Mouse (Mus musculus) heart, embryonic 16.5 days (tissue): ENCODE results near the gene Btla. TPM values are rescaled to one million over a fixed set of nuclear protein-coding genes. Genes with fewer than 3 reads are reported as not detected.

Experiments used
- ATAC-seq: fragments of 200-750 bp; cut with Nextera tagmentation; replicated peaks from 2 replicates; pipeline ENCODE4 v1.8.0; 2017; ENCODE audit warnings: moderate number of reproducible peaks; ENCODE audit not compliant: insufficient read depth, low FRiP score; ENCODE audit errors: extremely low read depth
- H3K27ac ChIP-seq: fragments of 300-500 bp; sonication (generic); 2 replicates; pipeline ENCODE4 v1.5.1; 2014; ENCODE audit warnings: mild to moderate bottlenecking, low read length, control low read depth, moderate library complexity
- H3K27me3 ChIP-seq: fragments of 300-500 bp; sonication (generic); 2 replicates; pipeline ENCODE4 v1.6.1; 2014; ENCODE audit warnings: low read length, mixed read lengths; ENCODE audit not compliant: control insufficient read depth, insufficient read depth
- H3K36me3 ChIP-seq: fragments of 300-500 bp; sonication (generic); 2 replicates; pipeline ENCODE4 v1.6.1; 2014; ENCODE audit not compliant: control insufficient read depth, insufficient read depth
- H3K4me1 ChIP-seq: fragments of 300-500 bp; sonication (generic); 2 replicates; pipeline ENCODE4 v1.6.1; 2014; ENCODE audit warnings: low read length, mixed read lengths; ENCODE audit not compliant: control insufficient read depth, insufficient read depth
- H3K4me2 ChIP-seq: fragments of 300-500 bp; sonication (generic); 2 replicates; pipeline ENCODE4 v1.6.1; 2014; ENCODE audit warnings: low read depth, mild to moderate bottlenecking, control low read depth, low read length
- H3K4me3 ChIP-seq: fragments of 300-500 bp; sonication (generic); 2 replicates; pipeline ENCODE4 v1.5.1; 2014; ENCODE audit warnings: mild to moderate bottlenecking, control low read depth, low read length
- H3K9ac ChIP-seq: fragments of 300-500 bp; sonication (generic); 2 replicates; pipeline ENCODE4 v1.6.1; 2014; ENCODE audit warnings: low read length, control low read depth
- H3K9me3 ChIP-seq: fragments of 300-500 bp; sonication (generic); replicated peaks from 2 replicates; pipeline ENCODE4 v1.6.1; 2016; ENCODE audit warnings: low read length; ENCODE audit not compliant: control insufficient read depth
- WGBS: fragments of 180-500 bp; shearing (Covaris S2); extraction: QIAGEN DNeasy Blood & Tissue Kit; methylation state at CpG from one replicate; pipeline ENCODE4 v1.1.7; 2014; 5-methylcytosine and 5-hydroxymethylcytosine counted together
- polyA plus RNA-seq: library from polyadenylated mRNA; unstranded; fragments of >200 nt; fragmentation: Nextera tagmentation; extraction: Ambion mirVana; gene quantifications from 2 replicates; pipeline ENCODE4 v1.2.1, GENCODE M21; 2015

Gene Btla
- polyA plus RNA-seq, 1 experiment from 2014 or later, result 0.49 TPM

GRCm38 (mm10) chr16:45251773-45252413 is 27.8 kb downstream of the Btla start:
- H3K27me3 ChIP-seq, result no peaks in the 10 kb centered on the region
- no peak overlapping the region for H3K27ac ChIP-seq
- no peak overlapping the region for H3K9ac ChIP-seq
- no peak for ATAC-seq
- H3K9me3 ChIP-seq, result no peaks in the 10 kb centered on the region
- no peaks in the 10 kb centered on the region for H3K36me3 ChIP-seq
- no peak overlapping the region for H3K4me2 ChIP-seq
- WGBS, result 72% methylated on average over 6 of the region's 6 CpGs
- peaks cover under 1% of the 10 kb centered on the region; the same call in 1 of the 2 replicates for H3K4me1 ChIP-seq
- H3K4me3 ChIP-seq, result no peak overlapping the region

- H3K9me3 ChIP-seq, result no peaks in the 10 kb centered on the region
- H3K4me3 ChIP-seq, result no peak overlapping the region
- no peak overlapping the region for H3K9ac ChIP-seq
- ATAC-seq, result no peak
- no peaks in the 10 kb centered on the region for H3K27me3 ChIP-seq
- H3K36me3 ChIP-seq, result no peaks in the 10 kb centered on the region
- peaks cover 2% of the 10 kb centered on the region; the same call in 1 of the 2 replicates for H3K4me1 ChIP-seq
- 79% methylated on average over 7 of the region's 7 CpGs for WGBS
- H3K4me2 ChIP-seq, result no peak overlapping the region
- no peak overlapping the region for H3K27ac ChIP-seq
These were observed 31.2 kb downstream of the Btla start for GRCm38 (mm10) chr16:45255183-45255861.

GRCm38 (mm10) chr16:45256895-45257294 is 32.8 kb downstream of the Btla start:
- H3K4me3 ChIP-seq, result no peak overlapping the region

GRCm38 (mm10) chr16:45257567-45257966 is 33.5 kb downstream of the Btla start:
- WGBS, result 91% methylated on average over 1 of the region's 1 CpGs
- Histone ChIP-seq H3K27ac (no peak overlapping the region), H3K27me3 (no peaks in the 10 kb centered on the region), H3K36me3 (no peaks in the 10 kb centered on the region), H3K4me1 (peaks cover 2% of the 10 kb centered on the region; the same call in 1 of the 2 replicates), H3K9ac (no peak overlapping the region), H3K4me3 (no peak overlapping the region), H3K4me2 (no peak overlapping the region), H3K9me3 (no peaks in the 10 kb centered on the region)
- ATAC-seq, result no peak

More at GRCm38 (mm10) chr16:45256895-45257294, 32.8 kb downstream of the Btla start:
- Histone ChIP-seq H3K4me1 (peaks cover 2% of the 10 kb centered on the region; the same call in 1 of the 2 replicates), H3K27ac (no peak overlapping the region), H3K27me3 (no peaks in the 10 kb centered on the region), H3K36me3 (no peaks in the 10 kb centered on the region), H3K9me3 (no peaks in the 10 kb centered on the region), H3K9ac (no peak overlapping the region), H3K4me2 (no peak overlapping the region)
- 70% methylated on average over 2 of the region's 2 CpGs for WGBS
- no peak for ATAC-seq

GRCm38 (mm10) chr16:45259663-45260062 is 35.5 kb downstream of the Btla start:
- peaks cover 2% of the 10 kb centered on the region; the same call in 1 of the 2 replicates for H3K4me1 ChIP-seq
- H3K27me3 ChIP-seq, result no peaks in the 10 kb centered on the region
- 88% methylated on average over 2 of the region's 2 CpGs for WGBS
- no peaks in the 10 kb centered on the region for H3K9me3 ChIP-seq
- no peak overlapping the region for H3K4me3 ChIP-seq
- no peak for ATAC-seq
- no peak overlapping the region for H3K4me2 ChIP-seq
- no peak overlapping the region for H3K27ac ChIP-seq
- H3K36me3 ChIP-seq, result no peaks in the 10 kb centered on the region
- no peak overlapping the region for H3K9ac ChIP-seq

GRCm38 (mm10) chr16:45261321-45261720 is 37.2 kb downstream of the Btla start:
- no peaks in the 10 kb centered on the region for H3K9me3 ChIP-seq
- 80% methylated on average over 2 of the region's 2 CpGs for WGBS
- no peak overlapping the region for H3K4me3 ChIP-seq
- peaks cover 2% of the 10 kb centered on the region; the same call in 1 of the 2 replicates for H3K4me1 ChIP-seq
- no peak overlapping the region for H3K27ac ChIP-seq
- no peak for ATAC-seq
- H3K36me3 ChIP-seq, result no peaks in the 10 kb centered on the region
- H3K4me2 ChIP-seq, result no peak overlapping the region
- H3K9ac ChIP-seq, result no peak overlapping the region
- no peaks in the 10 kb centered on the region for H3K27me3 ChIP-seq

- H3K9ac ChIP-seq, result no peak overlapping the region
These were observed 37.9 kb downstream of the Btla start for GRCm38 (mm10) chr16:45262051-45262450.

GRCm38 (mm10) chr16:45269886-45270285 is 45.8 kb downstream of the Btla start:
- no peaks in the 10 kb centered on the region for H3K4me1 ChIP-seq
- H3K4me3 ChIP-seq, result no peak overlapping the region
- 68% methylated on average over 2 of the region's 2 CpGs for WGBS
- ATAC-seq, result no peak
- no peak overlapping the region for H3K27ac ChIP-seq
- no peaks in the 10 kb centered on the region for H3K27me3 ChIP-seq
- H3K9me3 ChIP-seq, result no peaks in the 10 kb centered on the region
- no peak overlapping the region for H3K9ac ChIP-seq
- no peak overlapping the region for H3K4me2 ChIP-seq
- no peaks in the 10 kb centered on the region for H3K36me3 ChIP-seq

More at GRCm38 (mm10) chr16:45262051-45262450, 37.9 kb downstream of the Btla start:
- peaks cover under 1% of the 10 kb centered on the region; the same call in 1 of the 2 replicates for H3K4me1 ChIP-seq
- no peak overlapping the region for H3K4me2 ChIP-seq
- no peaks in the 10 kb centered on the region for H3K27me3 ChIP-seq
- H3K4me3 ChIP-seq, result no peak overlapping the region
- no peak for ATAC-seq
- H3K9me3 ChIP-seq, result no peaks in the 10 kb centered on the region
- no peaks in the 10 kb centered on the region for H3K36me3 ChIP-seq
- no peak overlapping the region for H3K27ac ChIP-seq

- H3K9ac ChIP-seq, result no peak overlapping the region
- H3K36me3 ChIP-seq, result no peaks in the 10 kb centered on the region
- no peak overlapping the region for H3K27ac ChIP-seq
- H3K4me3 ChIP-seq, result no peak overlapping the region
- H3K4me2 ChIP-seq, result no peak overlapping the region
- no peaks in the 10 kb centered on the region for H3K27me3 ChIP-seq
- no peaks in the 10 kb centered on the region for H3K9me3 ChIP-seq
- no peak for ATAC-seq
- WGBS, result 76% methylated on average over 1 of the region's 1 CpGs
- no peaks in the 10 kb centered on the region for H3K4me1 ChIP-seq
These were observed 59.0 kb downstream of the Btla start for GRCm38 (mm10) chr16:45283093-45283492.
